Mouse (Mus musculus) liver, adult 2 months (tissue): ENCODE data around the gene Cd200. TPM values are rescaled to one million over a fixed set of nuclear protein-coding genes. Genes with fewer than 3 reads are reported as not detected.
A peak's percentile ranks its signal among the peaks of the same experiment; 100 is the strongest.

ENCODE experiments used
- DNase-seq: peaks from one replicate; pipeline ENCODE4 v3.0.0-alpha.2; 2011; ENCODE audit warnings: low read depth, low spot score; ENCODE audit errors: extremely low read depth
- H3K27ac ChIP-seq: fragments of 200-500 bp; replicated peaks from 2 replicates; pipeline ENCODE4 v1.5.1; 2012; ENCODE audit warnings: low read depth, mild to moderate bottlenecking, control low read depth, inconsistent platforms, low read length; ENCODE audit not compliant: insufficient read depth
- H3K27me3 ChIP-seq: fragments of 200-500 bp; 2 replicates; pipeline ENCODE4 v1.6.1; 2012; ENCODE audit warnings: mild to moderate bottlenecking, moderate library complexity, low read length, inconsistent platforms; ENCODE audit not compliant: control insufficient read depth, insufficient read depth
- H3K36me3 ChIP-seq: fragments of 200-500 bp; 2 replicates; pipeline ENCODE4 v1.6.1; 2012; ENCODE audit warnings: low read length, inconsistent platforms; ENCODE audit not compliant: control insufficient read depth, insufficient read depth
- H3K4me1 ChIP-seq: fragments of 200-500 bp; 2 replicates; pipeline ENCODE4 v1.6.1; 2011; ENCODE audit warnings: low read length; ENCODE audit not compliant: control insufficient read depth, insufficient read depth
- H3K4me3 ChIP-seq: fragments of 200-500 bp; 2 replicates; pipeline ENCODE4 v1.5.1; 2011; ENCODE audit warnings: low read depth, mild to moderate bottlenecking, control low read depth, low read length, moderate library complexity; ENCODE audit not compliant: insufficient read depth
- H3K79me2 ChIP-seq: fragments of 200-500 bp; 2 replicates; pipeline ENCODE4 v1.6.1; 2012; ENCODE audit warnings: inconsistent platforms, mild to moderate bottlenecking, low read length, moderate library complexity; ENCODE audit not compliant: control insufficient read depth, insufficient read depth
- H3K9ac ChIP-seq: fragments of 200-500 bp; 2 replicates; pipeline ENCODE4 v1.6.1; 2012; ENCODE audit warnings: low read depth, mild to moderate bottlenecking, control low read depth, inconsistent platforms, low read length
- CTCF ChIP-seq: fragments of 200-500 bp; IDR thresholded peaks from 2 replicates; pipeline ENCODE4 v1.5.1; 2011; ENCODE audit warnings: low read depth, low read length, control low read depth
- POLR2A ChIP-seq: fragments of 200-500 bp; IDR thresholded peaks from 2 replicates; pipeline ENCODE4 v1.6.1; 2011; ENCODE audit warnings: low read length, control low read depth; ENCODE audit not compliant: insufficient read depth; ENCODE audit errors: extremely low read depth
- WGBS: fragments of 180-500 bp; shearing (Covaris S2); methylation state at CpG from one replicate; pipeline ENCODE4 v1.1.7; 2018; 5-methylcytosine and 5-hydroxymethylcytosine counted together
- polyA plus RNA-seq: library from polyadenylated mRNA; depleted of rRNA; stranded (reverse); fragments of >200 nt; gene quantifications from 2 replicates; pipeline ENCODE4 v1.2.3, GENCODE M21; 2012
- total RNA-seq: library from RNA; depleted of rRNA; stranded (reverse); fragments of >200 nt; gene quantifications from 2 replicates; pipeline ENCODE4 v1.2.3, GENCODE M21; 2014

Cd200 gene
- total and polyA plus RNA-seq, 2 experiments, result 0.86 to 1.0 TPM

DNA sequence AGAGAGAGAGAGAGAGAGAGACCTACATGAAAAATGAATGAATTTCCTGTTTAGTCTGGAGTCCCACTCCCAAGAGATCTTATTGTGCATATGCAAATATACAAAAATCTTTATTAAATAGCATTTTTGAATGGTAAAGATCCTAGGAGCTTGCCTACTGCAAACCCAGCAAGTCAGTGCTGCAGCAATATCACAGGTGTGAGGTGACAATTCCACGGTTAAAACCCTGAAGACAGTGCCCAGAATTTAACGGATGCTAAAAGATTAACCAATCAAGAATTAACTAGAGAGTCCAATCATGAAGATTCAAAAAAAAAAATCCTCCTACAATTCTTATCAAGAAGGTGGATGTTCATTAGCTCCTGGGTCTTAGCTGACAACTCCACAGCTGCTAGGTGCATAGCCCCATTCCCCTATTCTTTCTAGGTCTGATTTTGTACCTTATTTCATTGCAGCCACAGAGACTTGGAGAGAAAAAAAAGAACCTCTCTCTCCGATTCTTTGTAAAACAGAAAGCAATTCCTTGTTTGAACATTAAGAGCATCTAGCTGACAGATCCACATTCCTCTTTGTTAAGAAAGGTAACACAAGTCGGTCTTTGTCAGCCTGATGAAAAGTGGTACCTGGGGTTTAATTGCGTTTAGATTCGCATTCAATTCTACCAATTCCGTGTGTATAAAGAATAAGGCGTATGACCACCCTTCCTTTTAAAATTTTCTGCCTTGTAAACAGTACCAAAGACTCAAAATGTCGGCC, 1.0 kb downstream of the Cd200 start:
- no peaks in the 10 kb centered on the region for H3K4me1 ChIP-seq
- H3K27me3 ChIP-seq, result no peaks in the 10 kb centered on the region
- H3K4me3 ChIP-seq, result peak overlapping the region; percentile 28
- H3K79me2 ChIP-seq, result no peaks in the 10 kb centered on the region
- no peak overlapping the region for H3K27ac ChIP-seq
- no peak overlapping the region for H3K9ac ChIP-seq
- TF ChIP-seq CTCF (no peak), POLR2A (no peak)
- WGBS, result 58% methylated on average over 9 of the region's 9 CpGs
- no peak for DNase-seq
- H3K36me3 ChIP-seq, result no peaks in the 10 kb centered on the region

GRCm38 (mm10) chr16:45407091-45407490, 1.8 kb downstream of the Cd200 start:
- no peak for TF ChIP-seq POLR2A
- TF ChIP-seq CTCF, result no peak
- Histone ChIP-seq H3K9ac (no peak overlapping the region), H3K36me3 (no peaks in the 10 kb centered on the region), H3K4me1 (no peaks in the 10 kb centered on the region), H3K27ac (no peak overlapping the region), H3K4me3 (no peak overlapping the region), H3K79me2 (no peaks in the 10 kb centered on the region), H3K27me3 (no peaks in the 10 kb centered on the region)
- 91% methylated on average over 5 of the region's 5 CpGs for WGBS
- no peak for DNase-seq

GRCm38 (mm10) chr16:45402951-45403350, 5.9 kb downstream of the Cd200 start:
- TF ChIP-seq CTCF, result no peak
- TF ChIP-seq POLR2A, result no peak
- no peaks in the 10 kb centered on the region for H3K27me3 ChIP-seq
- H3K27ac ChIP-seq, result no peak overlapping the region
- H3K9ac ChIP-seq, result no peak overlapping the region
- no peak overlapping the region for H3K4me3 ChIP-seq
- no peaks in the 10 kb centered on the region for H3K79me2 ChIP-seq
- no peaks in the 10 kb centered on the region for H3K4me1 ChIP-seq
- no peaks in the 10 kb centered on the region for H3K36me3 ChIP-seq
- DNase-seq, result no peak
- WGBS, result 75% methylated on average over 2 of the region's 2 CpGs

DNA sequence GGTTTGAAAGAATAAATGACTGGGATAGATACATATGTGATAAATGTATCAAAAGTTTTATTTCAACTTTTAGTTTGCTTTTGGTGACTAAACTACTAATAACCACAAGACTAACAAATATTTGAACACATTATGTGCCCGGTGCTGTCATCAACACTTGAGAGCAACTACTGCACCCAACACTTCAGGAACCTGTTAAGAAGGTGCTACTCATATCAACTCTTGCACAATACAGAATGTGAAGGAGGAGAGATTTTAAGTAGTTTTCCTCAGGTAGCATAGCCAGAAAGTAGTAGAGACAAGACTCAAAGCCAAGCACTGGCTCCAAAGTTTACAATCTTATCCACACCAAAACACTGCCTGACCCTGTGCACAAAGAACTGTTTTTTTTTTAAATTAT, 6.8 kb downstream of the Cd200 start:
- DNase-seq, result no peak
- H3K9ac ChIP-seq, result no peak overlapping the region
- H3K27me3 ChIP-seq, result no peaks in the 10 kb centered on the region
- no peaks in the 10 kb centered on the region for H3K79me2 ChIP-seq
- H3K4me3 ChIP-seq, result no peak overlapping the region
- H3K36me3 ChIP-seq, result no peaks in the 10 kb centered on the region
- WGBS, result 82% methylated on average over 1 of the region's 1 CpGs
- no peaks in the 10 kb centered on the region for H3K4me1 ChIP-seq
- H3K27ac ChIP-seq, result no peak overlapping the region
- no peak for TF ChIP-seq CTCF
- no peak for TF ChIP-seq POLR2A

DNA sequence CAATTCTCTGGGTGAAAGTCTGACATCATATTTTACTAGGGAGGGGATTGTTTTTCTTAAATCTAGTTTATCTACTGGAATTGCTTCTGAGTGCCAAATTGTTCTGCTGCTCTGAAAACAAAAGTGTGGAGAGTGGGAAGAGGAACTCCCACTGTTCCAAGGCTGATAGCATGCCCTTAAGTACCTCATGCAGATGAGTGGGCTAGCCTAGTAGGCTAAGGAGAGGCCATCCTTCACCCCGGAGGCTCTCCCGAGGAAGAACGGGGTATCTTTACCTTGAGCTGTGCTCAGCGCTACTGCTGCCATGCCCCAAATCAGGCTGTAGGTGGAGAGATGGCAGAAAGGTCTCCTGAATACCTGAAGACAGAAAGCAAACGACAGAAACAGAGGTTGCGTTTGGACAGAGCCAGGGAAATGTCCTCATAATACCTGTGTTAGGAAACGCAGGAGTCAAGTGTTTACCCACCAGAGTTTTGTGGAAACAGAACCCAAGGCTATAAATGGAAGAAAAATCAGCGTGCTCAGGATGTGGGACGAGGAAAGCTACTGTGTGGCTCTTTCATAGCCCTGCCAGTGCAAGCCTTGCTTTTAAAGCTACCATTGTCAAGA, 8.8 kb downstream of the Cd200 start:
- Histone ChIP-seq H3K27me3 (no peaks in the 10 kb centered on the region), H3K36me3 (no peaks in the 10 kb centered on the region), H3K9ac (no peak overlapping the region), H3K4me3 (no peak overlapping the region), H3K4me1 (no peaks in the 10 kb centered on the region), H3K27ac (0 out of 2 replicates have a peak overlapping the region, but pooled peaks have one; percentile 39), H3K79me2 (no peaks in the 10 kb centered on the region)
- TF ChIP-seq POLR2A (no peak), CTCF (no peak)
- WGBS, result 48% methylated on average over 9 of the region's 9 CpGs
- no peak for DNase-seq

GRCm38 (mm10) chr16:45399411-45399810, 9.4 kb downstream of the Cd200 start:
- Histone ChIP-seq H3K27ac (no peak overlapping the region), H3K27me3 (no peaks in the 10 kb centered on the region), H3K9ac (no peak overlapping the region), H3K4me1 (no peaks in the 10 kb centered on the region), H3K79me2 (no peaks in the 10 kb centered on the region), H3K4me3 (no peak overlapping the region), H3K36me3 (no peaks in the 10 kb centered on the region)
- 84% methylated on average over 3 of the region's 3 CpGs for WGBS
- TF ChIP-seq CTCF, result no peak
- TF ChIP-seq POLR2A, result no peak
- no peak for DNase-seq
